Mouse (Mus musculus) thymus, adult 2 months (tissue): Measurements from ENCODE around the gene Insig2. TPM values are rescaled to one million over a fixed set of nuclear protein-coding genes. Genes with fewer than 3 reads are reported as not detected.

Experiments
- DNase-seq: peaks from one replicate; pipeline ENCODE4 v3.0.0; 2021
- H3K27ac ChIP-seq: fragments of 200-500 bp; 2 replicates; pipeline ENCODE4 v1.5.1; 2012; ENCODE audit warnings: low read length, control low read depth; ENCODE audit not compliant: control insufficient read depth, insufficient read depth
- H3K27me3 ChIP-seq: fragments of 200-500 bp; 2 replicates; pipeline ENCODE4 v1.6.1; 2012; ENCODE audit warnings: mild to moderate bottlenecking, low read length, moderate library complexity, mixed read lengths; ENCODE audit not compliant: control insufficient read depth, insufficient read depth
- H3K36me3 ChIP-seq: fragments of 200-500 bp; 2 replicates; pipeline ENCODE4 v1.6.1; 2012; ENCODE audit warnings: mild to moderate bottlenecking, low read length, moderate library complexity; ENCODE audit not compliant: control insufficient read depth, insufficient read depth
- H3K4me1 ChIP-seq: fragments of 200-500 bp; replicated peaks from 2 replicates; pipeline ENCODE4 v1.6.1; 2012; ENCODE audit warnings: low read length; ENCODE audit not compliant: control insufficient read depth, insufficient read depth
- H3K4me3 ChIP-seq: fragments of 200-500 bp; 2 replicates; pipeline ENCODE4 v1.5.1; 2012; ENCODE audit warnings: mild to moderate bottlenecking, low read length, control low read depth, moderate library complexity; ENCODE audit not compliant: control insufficient read depth, insufficient read depth
- CTCF ChIP-seq: fragments of 200-500 bp; IDR thresholded peaks from 2 replicates; pipeline ENCODE4 v1.5.1; 2012; ENCODE audit warnings: mild to moderate bottlenecking, control low read depth, low read length, moderate library complexity, borderline replicate concordance; ENCODE audit not compliant: control insufficient read depth, poor library complexity, insufficient read depth; ENCODE audit errors: extremely low read depth
- POLR2A ChIP-seq: fragments of 200-500 bp; IDR thresholded peaks from 2 replicates; pipeline ENCODE4 v1.6.1; 2012; ENCODE audit warnings: mild to moderate bottlenecking, low read length, control low read depth, moderate library complexity; ENCODE audit not compliant: control insufficient read depth, poor library complexity, insufficient read depth; ENCODE audit errors: extremely low read depth
- WGBS: fragments of 180-500 bp; shearing (Covaris S2); methylation state at CpG from one replicate; pipeline ENCODE4 v1.1.7; 2018; 5-methylcytosine and 5-hydroxymethylcytosine counted together
- polyA plus RNA-seq: library from polyadenylated mRNA; depleted of rRNA; stranded (reverse); fragments of >200 nt; gene quantifications from 2 replicates; pipeline ENCODE4 v1.2.3, GENCODE M21; 2012

Insig2 gene
- polyA plus RNA-seq, 1 experiment = 27.5 TPM

- H3K36me3 ChIP-seq = no peaks in the 10 kb centered on the region
- no peak for TF ChIP-seq POLR2A
- no peak for TF ChIP-seq CTCF
- DNase-seq = no peak
- H3K27ac ChIP-seq = no peak overlapping the region
- WGBS = 59% methylated on average over 5 of the region's 5 CpGs
- no peak overlapping the region for H3K4me3 ChIP-seq
- H3K27me3 ChIP-seq = no peaks in the 10 kb centered on the region
- no peaks in the 10 kb centered on the region for H3K4me1 ChIP-seq
Measured at GRCm38 (mm10) chr1:121343966-121344365, 11.6 kb upstream of the Insig2 start.

- no peak for DNase-seq
- H3K27ac ChIP-seq = no peak overlapping the region
- H3K4me3 ChIP-seq = no peak overlapping the region
- H3K36me3 ChIP-seq = no peaks in the 10 kb centered on the region
- H3K4me1 ChIP-seq = no peaks in the 10 kb centered on the region
- 91% methylated on average over 4 of the region's 4 CpGs for WGBS
- no peak for TF ChIP-seq POLR2A
- TF ChIP-seq CTCF = no peak
- H3K27me3 ChIP-seq = no peaks in the 10 kb centered on the region
Measured at GRCm38 (mm10) chr1:121335789-121336188, 3.4 kb upstream of the Insig2 start.

GRCm38 (mm10) chr1:121333986-121334703 lies 1.8 kb upstream of the Insig2 start:
- H3K4me3 ChIP-seq = no peak overlapping the region
- 95% methylated on average over 4 of the region's 4 CpGs for WGBS
- no peaks in the 10 kb centered on the region for H3K27me3 ChIP-seq
- no peak for DNase-seq
- no peaks in the 10 kb centered on the region for H3K4me1 ChIP-seq
- H3K27ac ChIP-seq = no peak overlapping the region
- no peak for TF ChIP-seq POLR2A
- no peak for TF ChIP-seq CTCF
- H3K36me3 ChIP-seq = no peaks in the 10 kb centered on the region

- TF ChIP-seq CTCF (no peak), POLR2A (no peak)
- H3K4me1 ChIP-seq = 0 out of 2 replicates have a peak, but pooled peaks cover 2% of the 10 kb centered on the region
- no peak overlapping the region for H3K4me3 ChIP-seq
- H3K36me3 ChIP-seq = no peaks in the 10 kb centered on the region
- H3K27me3 ChIP-seq = no peaks in the 10 kb centered on the region
- no peak for DNase-seq
- 97% methylated on average over 2 of the region's 2 CpGs for WGBS
- no peak overlapping the region for H3K27ac ChIP-seq
Measured at GRCm38 (mm10) chr1:121330621-121331020, 1.8 kb downstream of the Insig2 start.

GRCm38 (mm10) chr1:121329391-121329790 lies 3.0 kb downstream of the Insig2 start:
- Histone ChIP-seq H3K27me3 (no peaks in the 10 kb centered on the region), H3K4me3 (no peak overlapping the region), H3K4me1 (0 out of 2 replicates have a peak, but pooled peaks cover 2% of the 10 kb centered on the region), H3K27ac (no peak overlapping the region), H3K36me3 (no peaks in the 10 kb centered on the region)
- WGBS = 77% methylated on average over 2 of the region's 2 CpGs
- TF ChIP-seq CTCF (no peak), POLR2A (no peak)
- no peak for DNase-seq

GRCm38 (mm10) chr1:121328193-121328555 lies 4.2 kb downstream of the Insig2 start:
- Histone ChIP-seq H3K27me3 (no peaks in the 10 kb centered on the region), H3K27ac (peak overlapping the region; percentile 90), H3K4me3 (peak overlapping the region; percentile 91), H3K4me1 (0 out of 2 replicates have a peak, but pooled peaks cover 2% of the 10 kb centered on the region), H3K36me3 (no peaks in the 10 kb centered on the region)
- DNase-seq = no peak
- TF ChIP-seq POLR2A = no peak
- TF ChIP-seq CTCF = no peak
- 2% methylated on average over 7 of the region's 7 CpGs for WGBS
